Mouse (Mus musculus) heart, postnatal 14 days (tissue): ENCODE data around the gene Ubtd2. TPM values are rescaled to one million over a fixed set of nuclear protein-coding genes. Genes with fewer than 3 reads are reported as not detected.

Source experiments
- DNase-seq, 2 experiments: peaks; one replicate each; pipeline ENCODE4 v3.0.0; 2021 to 2022
- intact Hi-C: fragments of 180-260 bp; cut with DNase I; formaldehyde crosslinking; loops from one replicate; pipeline ENCODE4 v1.15.1; 2025
- total RNA-seq, 2 experiments: library from RNA; stranded (reverse); gene quantifications; 2 replicates each; pipeline ENCODE4 v1.2.3; 2021

Ubtd2 gene
- total RNA-seq, 2 experiments from 2014 or later: 10.9 to 11.8 TPM

DNA sequence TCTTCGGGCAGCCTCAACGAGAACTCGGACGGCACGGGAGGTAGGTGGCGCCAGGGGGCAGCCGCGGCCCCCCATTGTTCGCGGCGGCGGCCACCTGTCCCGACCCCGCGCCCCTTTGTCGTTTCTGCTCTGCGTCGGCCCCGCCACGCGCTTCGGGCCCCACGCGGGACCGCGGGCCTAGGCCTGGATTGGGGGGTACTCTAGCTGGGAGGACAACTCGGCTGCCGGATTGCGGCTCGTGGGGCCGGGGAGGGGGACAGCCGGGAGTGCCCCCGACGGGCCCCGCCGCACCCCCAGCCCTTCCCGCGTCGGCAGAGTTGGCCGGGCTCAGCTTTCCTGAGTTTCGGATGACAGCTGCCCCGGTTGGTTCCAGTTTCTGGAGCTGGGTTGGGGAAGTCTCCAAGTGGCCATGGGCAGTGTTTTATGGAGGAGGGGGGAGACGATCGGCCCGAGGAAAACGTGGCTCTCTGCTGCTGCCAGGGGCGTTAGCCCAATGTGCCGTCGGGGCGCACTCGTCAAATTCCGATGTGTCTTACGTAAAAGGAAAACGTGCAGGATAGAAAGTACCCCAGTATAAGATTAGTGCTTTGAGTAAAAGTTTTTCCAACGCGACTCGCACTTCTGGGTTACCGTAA is 454 bp downstream of the Ubtd2 start:
- intact Hi-C loops: loop anchor here (5.0 kb wide), 1 partner anchor 37 kb away; no protein-coding TSS in a partner anchor
- peak in 1 of 2 experiments; percentile 41 for DNase-seq

DNA sequence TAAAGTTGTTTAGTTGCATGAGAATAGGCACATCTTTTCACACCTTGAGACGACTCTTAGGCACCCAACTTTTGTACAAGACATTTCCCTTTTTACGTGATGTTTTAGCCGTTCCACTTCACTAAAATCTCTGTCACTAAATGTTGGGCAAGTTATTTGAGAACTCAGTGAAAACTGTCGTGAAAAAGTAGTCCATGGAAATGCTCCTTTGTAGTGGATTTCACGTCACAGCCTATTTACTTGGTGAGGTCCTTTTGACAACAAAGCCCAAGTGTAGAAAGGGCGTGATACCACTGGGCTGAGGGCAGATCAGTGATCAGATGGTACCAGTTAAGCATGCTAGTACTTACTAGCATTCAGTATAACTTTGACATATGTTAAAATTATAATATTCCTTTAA is 1.2 kb downstream of the Ubtd2 start:
- intact Hi-C loops: loop anchor here (5.0 kb wide), 1 partner anchor 36 kb away; no protein-coding TSS in a partner anchor
- DNase-seq: no peak

DNA sequence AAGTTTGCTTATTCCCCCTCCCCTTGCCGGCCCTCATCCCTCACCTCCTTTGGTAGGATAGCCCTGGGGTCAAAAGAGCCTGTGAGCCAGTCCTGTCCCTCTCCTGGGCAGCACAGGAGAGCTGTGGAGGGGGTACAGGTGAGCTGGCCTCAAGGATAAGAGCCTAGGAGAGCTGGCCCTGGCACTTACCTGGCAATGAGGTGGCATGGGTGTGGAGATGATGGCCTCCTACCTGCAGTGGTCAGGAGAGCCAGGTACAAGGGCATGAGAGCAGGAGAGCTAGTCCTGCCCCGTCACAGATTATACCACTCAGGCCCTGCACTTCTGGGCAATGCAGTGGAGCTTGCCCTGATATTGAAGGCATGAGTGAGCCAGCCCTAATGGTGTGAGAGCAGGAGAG is 9.1 kb downstream of the Ubtd2 start:
- no peak for DNase-seq
- intact Hi-C loops: no loop called here

DNA sequence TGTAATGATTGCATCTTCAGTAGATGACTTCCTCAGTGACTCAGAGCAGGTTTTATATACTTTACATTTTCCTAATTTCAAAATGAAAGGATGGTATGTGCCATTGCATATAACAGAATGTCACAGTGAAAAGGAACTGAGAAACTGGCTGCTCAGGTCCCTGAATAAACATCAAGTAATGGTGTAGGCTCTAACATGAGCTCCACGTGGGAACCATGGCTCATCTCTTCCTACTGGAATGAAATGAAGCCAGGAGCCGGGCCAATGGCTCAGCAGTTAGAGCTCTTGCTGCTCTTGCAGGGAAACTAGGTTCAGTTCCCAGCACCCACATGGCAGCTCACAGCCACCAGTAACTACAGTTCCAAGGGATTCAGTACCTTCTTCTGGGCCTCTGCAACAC is 16.8 kb downstream of the Ubtd2 start:
- DNase-seq: no peak
- intact Hi-C loops: no loop called here

DNA sequence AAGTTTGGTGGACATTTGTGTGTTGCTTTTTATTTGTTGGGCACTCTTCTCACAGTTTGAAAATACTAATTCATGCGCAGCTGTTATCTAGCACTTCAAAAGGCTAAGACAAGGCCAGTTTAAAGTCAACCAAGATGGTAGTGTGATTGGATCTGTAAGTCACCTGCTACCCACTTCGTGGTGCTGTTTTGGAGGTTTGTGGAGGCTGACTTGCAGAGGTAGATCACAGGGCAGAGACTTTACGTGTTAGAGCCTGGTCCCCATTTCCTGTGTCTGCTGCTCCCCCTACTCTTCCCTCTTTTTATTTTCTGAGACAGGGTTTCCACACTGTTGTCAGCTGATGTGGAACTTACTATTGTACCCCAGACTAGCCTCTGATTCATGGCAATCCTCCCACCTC is 19.6 kb downstream of the Ubtd2 start:
- DNase-seq: no peak
- intact Hi-C loops: no loop called here

DNA sequence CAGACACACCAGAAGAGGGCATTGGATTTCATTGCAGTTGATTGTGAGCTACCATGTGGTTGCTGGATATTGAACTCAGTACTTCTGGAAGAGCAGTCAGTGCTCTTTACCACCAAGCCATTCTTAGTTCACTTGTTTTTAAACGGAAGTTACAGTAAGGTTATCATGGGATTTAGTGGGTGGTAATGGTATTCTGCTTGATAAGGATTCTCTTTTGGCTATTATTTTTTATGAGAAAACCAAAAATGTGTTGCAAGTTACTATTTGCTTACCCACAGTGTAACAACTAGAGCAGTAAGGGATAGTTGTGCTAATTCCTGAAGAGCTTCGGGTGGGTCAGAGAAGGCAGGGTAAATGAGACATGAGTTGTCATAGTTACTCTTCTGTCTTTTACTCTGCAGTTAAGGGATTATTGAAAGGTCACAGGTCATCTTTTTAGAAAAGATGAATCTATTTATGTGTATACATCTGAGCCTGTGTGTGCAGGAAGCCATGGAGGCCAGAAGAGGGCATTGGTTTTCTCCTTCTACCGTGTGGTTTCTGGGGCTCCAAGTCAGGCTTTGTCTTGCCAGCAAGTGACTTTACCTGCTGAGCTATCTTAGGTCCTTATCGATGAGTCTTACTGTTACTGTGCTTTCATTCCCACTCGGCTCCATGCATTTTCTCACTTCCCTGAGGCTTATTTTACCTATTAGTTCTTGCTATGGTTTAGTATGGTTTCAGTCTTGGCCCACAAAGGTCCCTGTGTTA is 20.5 kb downstream of the Ubtd2 start:
- intact Hi-C loops: no loop called here
- DNase-seq: no peak

DNA sequence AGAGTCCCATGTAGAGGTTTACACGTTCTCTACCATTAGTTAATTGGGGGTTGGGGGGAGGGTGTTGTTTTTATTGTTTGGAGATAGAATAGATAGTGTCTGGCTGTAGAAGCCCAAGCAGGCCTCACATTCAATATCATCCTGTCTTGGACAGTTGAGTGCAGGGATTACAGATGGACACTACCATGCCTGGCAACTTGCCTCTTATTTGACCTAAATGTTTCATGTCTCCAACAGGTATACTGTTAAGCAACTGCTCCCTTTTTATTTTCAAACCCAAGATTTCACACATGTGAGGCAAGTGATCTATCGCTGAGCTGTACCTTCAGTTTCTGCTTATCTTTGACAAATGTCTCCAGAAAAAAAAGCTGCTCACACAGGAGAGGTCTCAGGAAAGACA is 26.4 kb downstream of the Ubtd2 start:
- intact Hi-C loops: no loop called here
- no peak for DNase-seq

DNA sequence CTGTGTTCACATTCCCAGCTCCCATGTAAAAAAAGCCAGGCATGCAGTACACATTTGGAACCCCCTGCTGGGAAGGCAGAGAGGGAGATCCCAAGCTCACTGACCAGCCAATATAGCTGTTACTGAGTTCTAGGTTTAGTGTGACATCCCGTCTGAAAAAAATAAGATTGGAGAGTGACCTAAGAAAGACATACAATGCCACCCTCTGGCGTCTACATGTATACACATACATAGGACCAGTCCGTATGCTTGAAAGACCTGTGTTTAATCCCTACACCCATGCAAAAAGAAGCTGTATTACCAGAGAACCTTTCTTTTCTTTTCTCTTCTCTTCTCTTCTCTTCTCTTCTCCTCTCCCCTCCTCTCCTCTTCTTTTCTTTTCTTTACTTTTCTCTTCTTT is 30.1 kb downstream of the Ubtd2 start:
- no peak for DNase-seq
- intact Hi-C loops: no loop called here

DNA sequence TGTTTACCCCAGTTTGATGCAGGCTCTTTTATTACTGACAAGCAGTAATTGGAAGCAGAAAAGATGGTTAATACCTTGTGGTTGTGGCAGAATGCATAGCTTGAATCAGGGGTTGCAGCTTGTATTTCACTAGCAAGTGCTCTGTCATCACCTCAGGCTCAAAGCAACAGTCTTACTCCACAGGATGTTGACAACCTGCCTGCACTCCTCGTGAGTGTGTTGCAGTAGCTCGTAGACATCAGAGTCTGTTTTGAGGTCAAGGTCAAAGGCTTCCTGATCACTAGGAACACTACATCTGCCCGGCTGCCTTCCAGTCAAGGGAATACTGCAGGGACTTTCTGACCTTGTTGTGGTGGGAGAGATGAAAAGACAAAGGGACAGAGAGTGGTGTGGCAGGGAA is 31.5 kb downstream of the Ubtd2 start:
- DNase-seq: no peak
- intact Hi-C loops: no loop called here

DNA sequence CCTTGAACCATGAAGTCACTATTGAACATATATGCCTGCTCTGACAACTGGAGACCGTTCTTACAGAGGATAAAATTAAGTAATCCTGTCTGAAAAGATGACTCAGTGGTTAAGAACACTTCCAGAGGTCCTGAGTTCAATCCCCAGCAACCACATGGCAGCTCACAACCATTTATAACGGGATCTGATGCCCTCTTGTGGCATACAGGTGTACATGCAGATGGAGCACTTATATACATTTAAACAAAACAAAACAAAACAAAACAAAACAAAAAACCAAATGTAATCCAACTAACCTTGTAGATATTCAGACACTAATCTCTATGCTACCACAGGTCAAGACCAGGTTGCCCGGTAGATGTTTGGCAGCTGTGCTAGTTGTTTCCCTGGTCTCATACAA is 32.3 kb downstream of the Ubtd2 start:
- no peak for DNase-seq
- intact Hi-C loops: no loop called here

DNA sequence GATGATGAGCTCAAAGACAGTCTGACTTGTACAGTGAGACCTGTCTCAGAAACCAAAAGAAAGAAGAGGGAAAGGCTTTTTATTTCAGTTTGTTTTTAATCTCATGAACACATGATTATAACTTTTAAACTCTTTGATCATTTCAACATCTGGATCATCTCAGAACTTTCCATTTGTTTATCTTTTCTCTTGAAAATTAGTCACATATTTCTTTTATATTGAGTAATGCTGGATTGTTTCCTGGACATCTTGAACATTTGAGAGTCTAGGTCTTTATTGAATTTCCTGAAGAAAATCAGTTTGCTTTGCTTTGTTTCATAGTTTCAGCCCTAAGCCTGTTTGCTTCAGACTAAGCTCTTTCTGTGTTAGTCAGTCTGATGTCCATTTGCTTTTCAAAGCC is 33.2 kb downstream of the Ubtd2 start:
- DNase-seq: no peak
- intact Hi-C loops: no loop called here

DNA sequence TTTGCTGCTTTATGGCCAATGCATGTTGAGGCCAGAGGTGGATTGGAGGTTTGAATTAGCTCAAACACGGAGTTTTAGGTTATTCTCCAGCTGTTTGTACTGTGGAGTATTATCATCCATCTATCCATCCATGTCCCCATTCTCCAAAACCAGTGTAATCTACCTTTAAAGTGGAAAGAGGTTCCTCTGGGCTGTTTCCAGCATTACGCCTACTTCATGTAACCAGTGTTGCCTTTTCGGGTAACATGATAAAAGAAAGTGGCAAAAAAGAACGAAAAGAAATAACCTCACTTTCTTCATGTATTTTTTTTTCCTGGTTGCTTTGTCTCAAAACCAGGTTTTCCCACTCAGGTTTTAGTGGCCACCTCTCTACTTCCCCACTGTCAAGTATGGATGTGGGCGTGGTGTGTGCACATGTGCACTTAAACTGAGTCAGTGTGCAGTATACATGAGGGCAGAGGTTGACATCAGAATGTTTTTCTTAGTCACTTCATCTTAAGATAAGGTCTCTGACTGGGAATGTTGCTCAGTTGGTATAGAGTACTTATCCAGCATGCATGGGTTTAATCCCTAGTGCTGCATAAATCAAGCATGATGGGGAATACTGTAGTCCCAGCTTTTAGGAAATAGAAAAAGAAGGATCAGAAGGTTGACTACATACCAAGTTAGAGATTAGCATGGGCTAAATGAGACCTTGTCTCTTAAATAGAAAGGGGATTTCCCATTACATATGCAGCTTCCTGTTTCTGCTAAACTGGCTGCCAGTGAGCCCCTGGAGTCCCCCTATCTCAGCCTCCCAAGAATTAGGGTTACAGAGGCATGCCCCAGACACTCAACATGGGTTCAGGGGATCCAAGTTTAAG is 33.9 kb downstream of the Ubtd2 start:
- intact Hi-C loops: no loop called here

DNA sequence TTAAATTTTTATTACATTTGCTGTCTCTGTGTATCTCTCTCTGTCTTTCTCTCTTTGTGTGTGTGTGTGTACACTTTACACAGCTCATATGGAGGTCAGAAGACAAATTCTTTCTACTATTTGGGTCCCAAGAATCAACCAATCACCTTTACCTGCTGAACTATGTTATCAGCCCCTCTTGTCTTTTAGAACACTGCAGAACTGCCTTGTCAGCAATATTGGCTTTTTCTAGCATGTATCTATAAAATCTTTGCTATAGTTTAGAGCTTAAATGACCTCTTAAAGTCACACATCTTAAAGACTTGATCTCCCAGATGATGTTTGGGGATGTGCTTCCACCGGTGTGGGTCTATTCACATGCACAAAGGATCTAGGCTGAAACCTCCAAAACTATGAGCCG is 35.9 kb downstream of the Ubtd2 start:
- no peak for DNase-seq
- intact Hi-C loops: loop anchor here (5.0 kb wide), 1 partner anchor 34 kb away; the partner anchor contains the start of gene Ubtd2

More for the DNA sequence above, 33.9 kb downstream of the Ubtd2 start:
- no peak for DNase-seq

DNA sequence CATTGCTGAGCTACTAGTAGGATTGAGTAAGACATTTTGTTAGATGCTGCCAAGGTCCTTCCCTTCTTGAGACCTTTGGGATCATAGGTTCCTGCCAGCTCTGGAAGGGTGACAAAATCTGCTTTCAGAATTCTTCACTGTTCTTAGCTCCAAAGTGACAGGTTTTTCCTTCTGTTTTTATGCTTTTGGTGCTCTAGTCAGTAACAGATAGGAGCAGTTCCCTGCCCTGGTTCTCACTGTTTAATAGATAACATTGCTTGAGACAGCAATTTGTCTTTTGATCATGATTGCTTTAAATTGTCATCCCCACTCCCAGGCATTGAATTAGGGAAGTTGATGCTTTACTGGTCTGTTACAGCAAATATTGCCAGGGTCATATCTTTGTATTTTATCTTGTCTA is 38.1 kb downstream of the Ubtd2 start:
- DNase-seq: peak; percentile 30 to 33
- intact Hi-C loops: loop anchor here (5.0 kb wide), 1 partner anchor 36 kb away; the partner anchor contains the start of gene Ubtd2

DNA sequence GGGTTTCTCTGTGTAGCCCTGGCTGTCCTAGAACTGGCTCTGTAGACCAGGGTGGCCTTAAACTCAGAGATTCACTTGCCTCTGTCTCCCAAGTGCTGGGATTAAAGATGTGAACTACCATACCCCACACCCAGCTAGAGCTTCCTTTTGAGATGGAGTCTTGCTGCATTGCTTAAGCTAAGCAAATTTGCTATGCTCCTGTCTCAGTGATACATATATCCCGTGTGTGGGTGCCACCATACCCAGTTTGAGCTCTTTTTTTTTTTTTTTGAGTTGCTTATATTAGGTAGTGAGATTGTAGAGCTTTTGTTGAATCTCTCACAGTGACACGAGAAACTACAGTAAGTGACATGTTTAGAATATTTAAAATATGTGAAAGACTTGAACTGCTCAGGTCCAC is 40.1 kb downstream of the Ubtd2 start:
- no peak for DNase-seq
- intact Hi-C loops: no loop called here

DNA sequence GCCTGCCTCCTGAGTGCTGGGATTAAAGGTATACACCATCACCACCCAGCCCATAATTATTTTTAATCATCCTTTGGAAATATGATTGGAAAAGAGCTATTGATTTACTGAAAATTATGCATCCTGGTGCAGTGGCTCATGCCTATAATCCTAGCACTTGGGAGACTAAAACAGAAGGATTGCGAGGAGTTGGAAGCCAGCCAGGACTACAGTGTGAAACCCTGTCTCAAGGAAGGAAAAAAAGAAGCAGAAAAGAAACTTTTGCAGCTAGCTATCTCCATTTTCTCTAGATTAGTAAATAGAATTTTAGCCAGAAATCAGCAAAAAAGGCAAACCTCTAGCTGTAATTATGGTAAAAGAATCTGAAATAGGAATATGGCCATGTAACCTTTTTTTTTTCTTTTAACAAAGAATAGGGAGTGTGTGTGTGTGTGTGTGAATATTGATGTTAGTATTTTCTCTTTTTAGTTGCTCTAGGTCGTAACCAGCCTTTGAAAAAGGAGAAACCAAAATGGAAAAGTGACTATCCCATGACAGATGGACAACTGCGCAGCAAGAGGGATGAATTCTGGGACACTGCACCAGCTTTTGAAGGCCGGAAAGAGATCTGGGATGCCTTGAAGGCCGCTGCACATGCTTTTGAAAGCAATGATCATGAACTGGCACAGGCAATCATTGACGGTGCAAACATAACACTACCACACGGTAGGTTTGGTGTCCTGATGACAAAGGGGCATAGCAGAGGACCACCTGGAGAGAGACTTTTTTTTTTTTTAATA is 43.8 kb downstream of the Ubtd2 start:
- intact Hi-C loops: no loop called here
- DNase-seq: peak; percentile 52 to 55

DNA sequence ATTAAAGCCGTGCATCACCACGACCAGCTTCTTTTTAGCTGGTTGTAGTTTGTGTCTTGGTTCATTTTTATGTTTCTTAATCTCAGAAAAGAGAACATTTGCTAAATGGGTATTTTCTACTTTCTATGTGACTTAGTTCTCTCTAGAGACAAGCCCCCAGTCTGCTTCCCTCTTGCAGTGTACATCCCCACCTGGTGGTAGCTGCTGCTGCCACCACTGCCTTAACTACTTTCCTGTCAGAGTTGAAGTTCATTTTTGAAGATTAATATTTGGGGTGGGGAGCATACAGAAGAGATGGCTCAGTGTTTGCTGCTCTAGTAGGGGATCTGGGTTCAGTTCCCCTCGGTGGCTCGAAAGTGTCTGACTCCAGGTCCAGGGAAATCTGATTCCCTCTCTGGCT is 44.8 kb downstream of the Ubtd2 start:
- no peak for DNase-seq
- intact Hi-C loops: no loop called here

DNA sequence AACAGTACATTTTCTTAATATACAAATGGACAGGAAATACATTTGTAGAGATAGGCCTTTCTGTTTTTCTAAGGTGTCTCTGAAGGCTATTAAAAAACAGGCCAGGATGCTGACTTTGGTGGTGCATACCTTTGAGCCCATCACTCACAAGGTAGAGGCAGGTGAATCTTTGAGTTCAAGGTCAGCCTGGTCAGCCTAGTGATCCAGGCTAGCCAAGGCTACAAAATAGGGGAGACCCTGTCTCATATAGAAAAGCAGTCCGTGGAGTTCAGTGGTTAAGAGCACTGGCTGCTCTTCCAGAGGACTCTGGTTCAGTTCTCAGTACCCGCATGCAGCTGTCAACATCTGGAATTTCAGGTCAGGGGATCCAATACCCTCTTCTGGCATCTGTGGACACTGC is 48.5 kb downstream of the Ubtd2 start:
- intact Hi-C loops: no loop called here
- DNase-seq: no peak

DNA sequence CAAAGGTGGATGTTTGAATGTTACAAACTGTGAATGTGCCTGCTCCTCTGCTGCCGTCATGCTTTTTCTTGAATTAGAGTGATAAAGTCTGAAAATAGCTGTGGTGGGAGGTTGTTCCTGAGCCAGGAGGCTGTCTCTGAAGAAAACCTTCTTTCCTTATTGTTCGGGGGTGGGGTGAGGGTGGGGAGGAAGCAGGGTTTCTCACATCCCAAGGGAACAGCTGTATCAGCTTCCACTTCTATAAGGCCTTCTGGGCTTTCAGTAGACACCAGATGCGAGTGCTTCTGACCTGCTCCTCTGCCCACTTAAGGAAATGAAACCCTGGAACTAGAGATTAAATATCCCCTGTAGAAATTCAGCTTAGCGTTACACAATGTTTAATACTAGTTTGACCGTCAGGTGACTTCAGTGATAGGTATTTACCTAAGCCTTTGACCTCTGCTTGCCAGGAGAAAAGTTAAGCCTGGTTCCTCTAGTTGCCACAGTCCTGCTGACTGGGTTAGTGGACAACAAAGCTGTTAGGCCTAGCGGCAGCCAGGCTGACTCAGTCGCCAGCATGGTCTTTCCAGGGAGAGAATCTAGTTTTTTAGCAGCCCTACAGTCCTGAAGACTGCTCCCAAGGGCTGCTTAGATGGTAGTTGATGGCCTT is 50.0 kb downstream of the Ubtd2 start:
- DNase-seq: no peak
- intact Hi-C loops: no loop called here

DNA sequence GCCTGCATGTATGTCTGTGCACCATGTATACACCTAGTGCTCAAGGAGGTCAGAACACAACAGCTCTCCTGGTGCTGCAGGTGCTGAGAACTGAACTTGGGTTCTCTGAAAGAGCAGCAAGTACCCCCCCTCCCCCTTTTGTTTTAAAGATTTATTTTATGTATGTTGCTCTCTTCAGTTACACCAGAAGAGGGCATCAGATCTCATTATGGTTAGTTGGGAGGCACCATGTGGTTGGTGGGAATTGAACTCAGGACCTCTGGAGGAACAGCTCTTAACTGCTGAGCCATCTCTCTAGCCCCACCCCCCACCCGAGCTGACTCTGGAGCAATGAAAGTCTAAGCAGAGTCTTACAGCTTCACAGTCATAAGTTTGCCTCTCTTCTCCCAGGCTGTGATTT is 55.8 kb downstream of the Ubtd2 start:
- intact Hi-C loops: no loop called here
- no peak for DNase-seq
